Mouse (Mus musculus) kidney, embryonic 15.5 days (tissue): ENCODE results near the gene C1ql1. TPM values are rescaled to one million over a fixed set of nuclear protein-coding genes. Genes with fewer than 3 reads are reported as not detected.

Experiments
- ATAC-seq: fragments of 200-750 bp; cut with Nextera tagmentation; replicated peaks from 2 replicates; pipeline ENCODE4 v1.8.0; 2017; ENCODE audit warnings: moderate TSS enrichment; ENCODE audit not compliant: low FRiP score
- H3K27ac ChIP-seq: fragments of 300-500 bp; sonication (generic); 2 replicates; pipeline ENCODE4 v1.5.1; 2015; ENCODE audit warnings: mild to moderate bottlenecking, inconsistent platforms
- H3K27me3 ChIP-seq: fragments of 300-500 bp; sonication (generic); 2 replicates; pipeline ENCODE4 v1.6.1; 2015; ENCODE audit warnings: inconsistent platforms
- H3K36me3 ChIP-seq: fragments of 300-500 bp; sonication (generic); 2 replicates; pipeline ENCODE4 v1.6.1; 2015; ENCODE audit warnings: inconsistent platforms
- H3K4me1 ChIP-seq: fragments of 300-500 bp; sonication (generic); 2 replicates; pipeline ENCODE4 v1.6.1; 2015; ENCODE audit warnings: inconsistent platforms
- H3K4me2 ChIP-seq: fragments of 300-500 bp; sonication (generic); 2 replicates; pipeline ENCODE4 v1.6.1; 2015; ENCODE audit warnings: moderate library complexity, mild to moderate bottlenecking, inconsistent platforms
- H3K4me3 ChIP-seq: fragments of 300-500 bp; sonication (generic); replicated peaks from 2 replicates; pipeline ENCODE4 v1.5.1; 2015; ENCODE audit warnings: mild to moderate bottlenecking, inconsistent platforms
- H3K9ac ChIP-seq: fragments of 300-500 bp; sonication (generic); 2 replicates; pipeline ENCODE4 v1.6.1; 2015; ENCODE audit warnings: mild to moderate bottlenecking, inconsistent platforms
- H3K9me3 ChIP-seq: fragments of 300-500 bp; sonication (generic); replicated peaks from 2 replicates; pipeline ENCODE4 v1.6.1; 2016; ENCODE audit warnings: inconsistent platforms
- WGBS: fragments of 180-500 bp; shearing (Covaris S2); methylation state at CpG from one replicate; pipeline ENCODE4 v1.1.7; 2015; ENCODE audit warnings: mixed read lengths; 5-methylcytosine and 5-hydroxymethylcytosine counted together
- polyA plus RNA-seq: library from polyadenylated mRNA; unstranded; fragments of >200 nt; fragmentation: Nextera tagmentation; extraction: Ambion mirVana; gene quantifications from 2 replicates; pipeline ENCODE4 v1.2.1, GENCODE M21; 2015

The C1ql1 gene
- polyA plus RNA-seq, 1 experiment from 2014 or later: 4.2 TPM

GRCm38 (mm10) chr11:102924557-102925350 is 21.7 kb downstream of the C1ql1 start, which contains the start of gene Kif18b:
Gene Kif18b, minus strand, starts transcription at chr11:102925124.
- Histone ChIP-seq H3K4me3 (peak within 1 kb of the TSS; percentile 87), H3K9me3 (no peaks in the 10 kb centered on the region), H3K4me2 (peak within 1 kb of the TSS; percentile 71), H3K9ac (peak within 1 kb of the TSS; percentile 72), H3K36me3 (peaks cover 6% of the 10 kb centered on the region; the same call in 1 of the 2 replicates), H3K27me3 (no peaks in the 10 kb centered on the region), H3K27ac (peak within 1 kb of the TSS; percentile 97), H3K4me1 (peaks cover 33% of the 10 kb centered on the region)
- peak; percentile 93 for ATAC-seq
- under 1% methylated on average over 62 of the region's 62 CpGs for WGBS

- no peak overlapping the region for H3K4me3 ChIP-seq
- no peaks in the 10 kb centered on the region for H3K27me3 ChIP-seq
- 77% methylated on average over 6 of the region's 6 CpGs for WGBS
- no peak overlapping the region for H3K27ac ChIP-seq
- H3K4me1 ChIP-seq: peaks cover 33% of the 10 kb centered on the region
- ATAC-seq: no peak
- no peak overlapping the region; the same call in 1 of the 2 replicates for H3K4me2 ChIP-seq
- H3K9me3 ChIP-seq: no peaks in the 10 kb centered on the region
- H3K36me3 ChIP-seq: peaks cover 14% of the 10 kb centered on the region
- no peak overlapping the region for H3K9ac ChIP-seq
These were observed 25.0 kb downstream of the C1ql1 start for GRCm38 (mm10) chr11:102921491-102921890.

- no peaks in the 10 kb centered on the region for H3K27me3 ChIP-seq
- WGBS: 80% methylated on average over 4 of the region's 4 CpGs
- no peak overlapping the region for H3K4me3 ChIP-seq
- no peaks in the 10 kb centered on the region for H3K9me3 ChIP-seq
- H3K27ac ChIP-seq: no peak overlapping the region
- H3K9ac ChIP-seq: no peak overlapping the region
- ATAC-seq: no peak
- H3K4me1 ChIP-seq: peaks cover 19% of the 10 kb centered on the region
- peaks cover 48% of the 10 kb centered on the region for H3K36me3 ChIP-seq
- H3K4me2 ChIP-seq: no peak overlapping the region
These were observed 28.4 kb downstream of the C1ql1 start for GRCm38 (mm10) chr11:102918077-102918476.

DNA sequence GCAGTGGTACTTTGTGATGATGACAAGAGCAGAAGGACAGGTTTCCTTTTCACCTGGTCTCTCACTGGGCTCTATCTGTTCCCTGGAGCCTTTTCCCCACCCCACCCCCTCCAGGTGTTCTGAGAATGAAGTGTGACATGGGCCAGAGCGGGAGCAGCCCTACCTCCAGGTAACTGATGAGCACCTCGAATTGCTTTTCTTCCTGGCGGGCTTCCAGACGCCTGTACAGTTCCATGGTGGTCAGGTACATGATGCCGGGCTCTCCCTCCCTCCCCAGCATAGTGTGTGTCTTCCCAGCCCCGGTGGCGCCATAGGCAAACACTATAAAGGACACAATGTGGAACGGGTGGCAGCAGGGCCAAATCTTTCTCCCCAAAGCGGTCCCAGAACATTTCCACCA is 31.1 kb downstream of the C1ql1 start:
- Histone ChIP-seq H3K4me1 (no peaks in the 10 kb centered on the region), H3K9ac (no peak overlapping the region), H3K27me3 (no peaks in the 10 kb centered on the region), H3K27ac (no peak overlapping the region), H3K4me2 (no peak overlapping the region), H3K36me3 (peaks cover 68% of the 10 kb centered on the region), H3K9me3 (no peaks in the 10 kb centered on the region), H3K4me3 (no peak overlapping the region)
- ATAC-seq: no peak
- 90% methylated on average over 9 of the region's 9 CpGs for WGBS

GRCm38 (mm10) chr11:102911376-102911775 is 35.1 kb downstream of the C1ql1 start:
- H3K4me3 ChIP-seq: no peak overlapping the region
- H3K27ac ChIP-seq: no peak overlapping the region
- H3K36me3 ChIP-seq: peaks cover 99% of the 10 kb centered on the region
- no peak overlapping the region for H3K9ac ChIP-seq
- H3K4me1 ChIP-seq: no peaks in the 10 kb centered on the region
- no peak overlapping the region for H3K4me2 ChIP-seq
- no peaks in the 10 kb centered on the region for H3K27me3 ChIP-seq
- no peak for ATAC-seq
- no peaks in the 10 kb centered on the region for H3K9me3 ChIP-seq
- WGBS: 64% methylated on average over 7 of the region's 7 CpGs

- peaks cover 39% of the 10 kb centered on the region for H3K36me3 ChIP-seq
- no peak overlapping the region for H3K4me3 ChIP-seq
- no peak overlapping the region for H3K9ac ChIP-seq
- H3K27ac ChIP-seq: no peak overlapping the region
- no peak for ATAC-seq
- peaks cover 12% of the 10 kb centered on the region; the same call in 1 of the 2 replicates for H3K4me1 ChIP-seq
- H3K4me2 ChIP-seq: no peak overlapping the region
- no peaks in the 10 kb centered on the region for H3K9me3 ChIP-seq
- H3K27me3 ChIP-seq: peaks cover 15% of the 10 kb centered on the region
- WGBS: 71% methylated on average over 7 of the region's 7 CpGs
These were observed 42.8 kb downstream of the C1ql1 start for GRCm38 (mm10) chr11:102903654-102904053.

DNA sequence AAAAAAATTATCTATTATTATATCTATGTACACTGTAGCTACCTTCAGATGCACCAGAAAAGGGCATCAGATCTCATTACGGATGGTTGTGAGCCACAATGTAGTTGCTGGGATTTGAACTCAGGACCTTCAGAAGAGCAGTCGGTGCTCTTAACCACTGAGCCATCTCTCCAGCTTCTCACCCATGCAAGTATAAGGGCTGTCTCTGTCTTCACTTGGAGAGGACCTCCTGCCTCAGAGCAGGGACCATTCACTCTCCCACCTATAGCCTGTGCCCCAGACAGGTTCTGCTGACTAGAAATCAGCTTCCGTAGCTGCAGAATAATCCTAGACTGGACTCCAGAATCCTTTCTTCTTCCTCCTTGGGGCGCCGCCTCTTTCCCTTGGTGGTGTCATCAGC is 44.4 kb downstream of the C1ql1 start:
- no peak for ATAC-seq
- Histone ChIP-seq H3K9me3 (no peaks in the 10 kb centered on the region), H3K27me3 (peaks cover 20% of the 10 kb centered on the region), H3K4me2 (no peak overlapping the region), H3K4me1 (peaks cover 14% of the 10 kb centered on the region), H3K9ac (no peak overlapping the region), H3K4me3 (no peak overlapping the region), H3K36me3 (peaks cover 24% of the 10 kb centered on the region), H3K27ac (no peak overlapping the region)
- 77% methylated on average over 5 of the region's 5 CpGs for WGBS

- H3K4me2 ChIP-seq: no peak overlapping the region
- peaks cover 15% of the 10 kb centered on the region for H3K36me3 ChIP-seq
- ATAC-seq: 0 out of 2 replicates have a peak, but pooled peaks have one; percentile 7
- peaks cover 29% of the 10 kb centered on the region for H3K27me3 ChIP-seq
- WGBS: 58% methylated on average over 4 of the region's 4 CpGs
- no peak overlapping the region for H3K4me3 ChIP-seq
- no peak overlapping the region for H3K9ac ChIP-seq
- no peaks in the 10 kb centered on the region for H3K9me3 ChIP-seq
- H3K27ac ChIP-seq: no peak overlapping the region
- H3K4me1 ChIP-seq: peaks cover 22% of the 10 kb centered on the region
These were observed 45.3 kb downstream of the C1ql1 start for GRCm38 (mm10) chr11:102901199-102901598.

DNA sequence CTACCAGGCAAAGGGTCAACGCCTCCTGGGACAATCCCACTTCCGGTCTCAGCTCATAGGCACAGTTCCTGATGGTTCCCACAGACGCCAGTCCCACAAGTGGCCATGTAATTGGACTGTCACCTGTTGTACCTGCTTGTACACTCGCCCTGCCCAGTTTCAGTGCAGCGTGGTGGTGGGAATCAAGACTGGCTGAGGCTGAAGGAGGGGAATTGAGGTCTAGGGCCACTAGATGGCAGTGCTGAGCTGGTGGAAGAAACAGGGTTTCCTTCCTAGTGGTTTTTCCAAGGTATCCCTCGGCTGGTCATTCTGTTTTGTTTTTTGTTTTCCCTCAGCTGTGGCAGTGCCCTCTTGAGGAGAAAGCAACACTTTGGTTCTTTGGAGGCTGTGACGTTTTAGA is 45.7 kb downstream of the C1ql1 start, which contains the start of gene Gfap:
Gene Gfap, minus strand, starts transcription at position 150 of the 400 bp plus-strand sequence.
- H3K4me2 ChIP-seq: no peak within 1 kb of the TSS
- 10% methylated on average over 7 of the region's 7 CpGs for WGBS
- H3K36me3 ChIP-seq: peaks cover 10% of the 10 kb centered on the region
- H3K27ac ChIP-seq: no peak within 1 kb of the TSS
- no peaks in the 10 kb centered on the region for H3K9me3 ChIP-seq
- peaks cover 22% of the 10 kb centered on the region for H3K4me1 ChIP-seq
- no peak within 1 kb of the TSS for H3K4me3 ChIP-seq
- ATAC-seq: peak; percentile 47; the same call in 1 of the 2 replicates
- H3K27me3 ChIP-seq: peaks cover 34% of the 10 kb centered on the region
- H3K9ac ChIP-seq: 0 out of 2 replicates have a peak within 1 kb of the TSS, but pooled peaks have one; percentile 2

DNA sequence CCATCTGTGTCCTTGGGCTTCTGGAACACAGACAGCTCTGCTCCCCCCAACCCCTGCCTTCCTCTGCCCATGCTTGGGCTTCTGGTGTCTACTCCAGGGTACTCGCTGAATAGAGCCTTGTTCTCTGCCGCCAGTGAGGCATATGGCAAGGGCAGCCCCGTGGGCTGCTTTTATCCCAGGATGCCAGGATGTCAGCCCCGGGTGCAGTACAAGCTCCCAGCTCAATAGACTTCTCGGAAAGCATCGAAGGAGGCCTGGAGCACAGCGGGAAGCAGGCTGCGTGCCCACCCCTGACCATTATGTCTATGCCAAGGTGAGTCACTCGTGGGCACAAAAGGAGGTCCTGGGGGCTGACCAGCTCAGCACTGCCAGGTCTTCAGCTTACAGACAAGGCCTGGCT is 48.1 kb downstream of the C1ql1 start:
- Histone ChIP-seq H3K4me1 (peaks cover 25% of the 10 kb centered on the region), H3K9me3 (no peaks in the 10 kb centered on the region), H3K9ac (no peak overlapping the region), H3K27me3 (peaks cover 57% of the 10 kb centered on the region), H3K27ac (no peak overlapping the region), H3K4me3 (no peak overlapping the region), H3K4me2 (no peak overlapping the region), H3K36me3 (no peaks in the 10 kb centered on the region)
- no peak for ATAC-seq
- WGBS: 84% methylated on average over 9 of the region's 9 CpGs

DNA sequence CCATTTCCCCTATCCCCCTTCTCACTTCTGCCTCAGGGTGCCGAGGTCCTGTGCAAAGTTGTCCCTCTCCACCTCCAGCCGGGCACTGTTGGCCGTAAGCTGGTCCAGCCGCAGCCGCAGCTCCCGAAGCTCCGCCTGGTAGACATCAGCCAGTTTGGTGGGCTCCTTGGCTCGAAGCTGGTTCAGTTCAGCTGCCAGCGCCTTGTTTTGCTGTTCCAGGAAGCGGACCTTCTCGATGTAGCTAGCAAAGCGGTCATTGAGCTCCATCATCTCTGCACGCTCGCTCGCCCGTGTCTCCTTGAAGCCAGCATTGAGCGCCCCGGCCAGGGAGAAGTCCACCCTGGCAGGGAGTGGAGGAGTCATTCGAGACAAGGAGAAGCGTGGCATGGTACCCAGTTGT is 49.8 kb downstream of the C1ql1 start:
- Histone ChIP-seq H3K4me1 (peaks cover 30% of the 10 kb centered on the region), H3K9ac (no peak overlapping the region), H3K36me3 (no peaks in the 10 kb centered on the region), H3K27ac (no peak overlapping the region), H3K4me2 (no peak overlapping the region), H3K27me3 (peaks cover 69% of the 10 kb centered on the region), H3K9me3 (no peaks in the 10 kb centered on the region), H3K4me3 (no peak overlapping the region)
- no peak for ATAC-seq
- WGBS: 62% methylated on average over 20 of the region's 20 CpGs

GRCm38 (mm10) chr11:102895779-102896178 is 50.7 kb downstream of the C1ql1 start:
- H3K27me3 ChIP-seq: peaks cover 71% of the 10 kb centered on the region
- no peak overlapping the region for H3K4me3 ChIP-seq
- peaks cover 25% of the 10 kb centered on the region for H3K4me1 ChIP-seq
- H3K4me2 ChIP-seq: no peak overlapping the region
- H3K9ac ChIP-seq: no peak overlapping the region
- H3K36me3 ChIP-seq: no peaks in the 10 kb centered on the region
- H3K27ac ChIP-seq: no peak overlapping the region
- WGBS: 67% methylated on average over 9 of the region's 9 CpGs
- no peak; the same call in 1 of the 2 replicates for ATAC-seq
- no peaks in the 10 kb centered on the region for H3K9me3 ChIP-seq
